Mouse (Mus musculus) embryo, embryonic 10.5 days (tissue): ENCODE measurements around the gene Smtnl2.

Experiments used
- DNase-seq: peaks from one replicate; pipeline ENCODE4 v3.0.0-alpha.2; 2015; ENCODE audit warnings: low spot score

The Smtnl2 gene

DNA sequence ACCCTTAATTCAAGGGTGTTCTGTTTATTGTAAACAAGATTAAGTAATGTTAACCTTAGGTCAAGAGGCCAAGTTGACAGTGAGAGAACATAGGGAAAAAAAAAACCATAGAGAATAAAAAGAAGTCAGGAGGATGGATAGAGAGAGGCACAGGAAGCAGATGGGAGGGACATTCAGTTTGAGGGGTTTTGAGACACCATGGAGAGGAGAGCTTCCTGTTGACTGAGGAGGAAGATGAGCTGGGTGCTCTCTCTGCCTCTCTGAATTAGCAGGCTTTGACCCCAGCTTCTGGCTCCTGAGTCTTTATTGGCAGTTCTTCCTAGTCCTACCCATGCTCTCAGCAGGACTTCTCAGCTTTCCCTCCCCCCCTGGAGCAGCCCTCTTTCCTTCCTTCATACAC lies 13.7 kb upstream of the Smtnl2 start:
- DNase-seq = no peak

- DNase-seq = no peak
Measured at GRCm38 (mm10) chr11:72423686-72424085, 12.2 kb upstream of the Smtnl2 start.

DNA sequence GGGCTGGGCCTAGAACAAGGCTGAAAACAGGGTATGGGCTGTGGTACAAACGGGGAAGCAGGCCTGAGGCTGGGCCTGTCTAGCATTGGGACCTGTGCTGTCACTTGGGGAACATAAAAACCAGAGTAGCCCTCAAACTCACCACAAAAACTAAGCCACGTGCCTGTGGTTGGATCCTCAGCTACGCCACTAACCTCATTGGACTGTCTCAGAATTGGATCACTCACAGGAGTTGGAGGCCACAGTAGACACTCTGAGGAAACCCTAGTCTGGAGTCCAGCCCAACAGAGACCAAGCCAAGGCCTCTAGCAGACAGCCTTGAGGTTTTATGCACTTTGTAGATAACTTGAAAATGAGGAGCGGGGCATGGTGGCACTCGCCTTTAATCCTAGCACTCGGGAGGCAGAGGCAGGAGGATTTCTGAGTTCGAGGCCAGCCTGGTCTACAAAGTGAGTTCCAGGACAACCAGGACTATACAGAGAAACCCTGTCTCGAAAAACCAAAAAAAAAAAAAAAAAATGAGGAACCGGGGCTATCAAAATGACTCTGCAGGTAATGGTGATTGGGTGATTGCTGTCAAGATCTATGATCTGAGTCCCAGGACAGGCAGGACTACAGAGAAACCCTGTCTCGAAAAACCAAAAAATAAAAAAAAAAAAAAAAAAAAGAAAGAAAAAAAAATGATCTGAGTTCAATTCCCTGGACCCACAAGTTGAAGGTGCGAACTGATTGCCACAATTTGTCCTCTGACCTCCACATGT lies 10.2 kb upstream of the Smtnl2 start:
- DNase-seq = no peak

DNA sequence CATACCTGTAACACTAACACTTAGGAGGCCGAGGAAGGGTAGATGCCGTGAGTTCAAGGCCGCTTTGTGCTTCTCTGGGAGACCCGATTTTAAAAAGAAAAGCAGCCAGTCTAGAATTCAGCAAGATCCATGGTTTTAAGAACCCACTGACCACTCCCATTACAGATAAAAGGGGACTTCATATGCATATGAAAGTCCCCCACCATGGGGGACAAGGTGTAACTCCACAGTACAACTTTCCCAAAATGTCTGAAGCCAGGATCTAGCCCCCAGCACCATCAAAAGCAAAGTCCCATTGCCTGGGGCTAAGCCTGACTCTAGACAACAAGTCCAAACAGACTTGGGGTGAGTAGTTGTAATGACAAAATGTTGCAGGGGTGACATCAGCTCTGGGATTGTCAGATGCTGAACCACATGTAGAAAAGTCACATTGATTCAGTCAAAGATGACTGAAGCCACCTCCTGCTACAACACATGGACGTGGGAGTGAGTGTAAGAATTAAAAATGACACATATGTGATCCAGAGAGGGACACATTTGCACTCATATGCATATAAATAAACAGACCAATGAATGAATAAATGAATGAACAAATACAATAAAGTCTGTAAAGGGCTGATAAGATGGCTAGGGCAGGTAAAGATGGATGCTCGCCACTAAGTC lies 9.1 kb upstream of the Smtnl2 start:
- DNase-seq = no peak

DNA sequence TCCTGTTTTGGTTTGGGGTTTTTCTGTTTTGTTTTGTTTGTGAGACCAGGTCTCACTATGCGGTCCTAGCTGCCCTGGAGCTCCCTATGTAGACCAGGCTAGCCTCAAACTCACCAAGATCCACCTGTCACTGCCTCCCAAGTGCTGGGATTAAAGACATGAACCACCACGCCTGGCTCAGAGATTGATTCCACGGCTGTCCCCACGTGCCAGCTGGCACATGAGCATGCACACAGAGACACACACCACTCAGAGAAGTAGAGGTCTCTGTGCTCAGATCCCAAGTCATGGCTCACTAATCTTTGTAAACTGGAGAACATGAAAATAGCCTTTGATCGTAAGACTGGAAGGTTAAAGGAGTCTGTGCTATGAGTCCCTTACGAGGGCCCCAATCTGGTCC lies 7.5 kb upstream of the Smtnl2 start:
- DNase-seq = no peak

- DNase-seq = no peak
Measured at GRCm38 (mm10) chr11:72418227-72418626, 6.7 kb upstream of the Smtnl2 start.

DNA sequence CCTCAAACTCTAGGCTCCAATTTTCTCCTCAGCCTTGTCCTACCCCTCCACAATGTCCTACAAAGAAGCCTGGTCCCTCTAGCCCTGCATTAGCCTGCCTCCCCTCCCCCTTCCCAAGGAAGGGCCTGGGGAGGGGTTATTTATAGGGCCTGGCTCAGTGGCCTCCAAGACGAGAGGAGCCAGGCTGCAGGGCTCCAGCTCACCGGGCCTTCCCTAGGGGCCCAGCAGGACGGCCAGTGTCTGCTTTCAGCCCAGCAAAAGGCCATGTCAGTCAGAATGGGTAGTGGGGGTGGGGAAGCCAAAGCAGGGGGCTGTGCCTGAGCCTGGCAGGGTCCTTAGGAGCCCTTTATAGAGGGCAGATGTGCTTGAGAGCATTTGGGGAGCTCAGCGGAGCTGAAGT lies 5.9 kb upstream of the Smtnl2 start:
- no peak for DNase-seq

DNA sequence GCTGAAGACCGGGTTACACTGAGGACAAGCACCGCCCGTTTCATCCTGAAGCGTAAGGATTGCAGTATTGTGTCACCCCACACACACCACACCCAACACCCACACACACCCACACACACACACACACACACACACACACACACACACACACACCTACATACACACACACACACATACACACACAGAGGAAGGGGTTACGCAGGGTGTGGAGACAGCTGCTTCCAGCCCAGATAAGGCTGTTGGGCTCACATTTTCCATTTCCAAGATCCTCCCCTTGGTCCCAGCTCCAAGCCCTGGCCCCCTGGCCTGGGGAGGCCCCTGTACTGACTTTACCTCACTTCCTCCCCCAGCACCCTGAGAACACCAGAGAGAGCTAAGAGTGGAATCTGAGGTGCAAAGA lies 5.2 kb upstream of the Smtnl2 start:
- no peak for DNase-seq

GRCm38 (mm10) chr11:72415155-72415554 lies 3.6 kb upstream of the Smtnl2 start:
- DNase-seq = no peak

DNA sequence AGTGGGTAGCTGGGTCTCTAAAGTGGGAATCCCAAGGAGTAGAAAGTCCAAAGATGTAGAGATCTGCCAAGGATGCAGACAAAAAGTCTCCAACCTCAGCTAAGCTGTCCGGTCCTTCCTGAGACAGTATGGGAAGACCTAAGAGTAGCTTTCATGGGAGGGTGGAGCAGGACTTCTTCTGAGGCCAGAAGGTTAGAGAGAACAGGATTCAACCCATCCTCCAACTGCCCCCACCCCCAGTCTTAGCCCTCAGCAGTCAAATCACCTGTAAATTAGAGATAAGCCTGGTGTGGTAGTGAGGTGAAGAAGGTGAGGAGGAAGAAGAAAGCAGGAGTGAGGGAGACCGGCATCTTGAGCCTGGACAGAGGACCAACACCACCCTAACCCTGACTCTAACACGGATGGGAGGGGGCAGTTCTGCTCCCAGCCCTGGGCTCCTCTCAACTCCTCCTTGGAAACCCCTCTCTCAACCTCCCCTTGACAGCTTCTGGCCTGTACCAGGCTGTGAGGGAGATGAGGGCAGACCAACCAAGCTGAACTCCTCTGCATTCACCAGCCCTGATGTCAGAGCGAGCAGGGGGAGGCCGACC lies 2.2 kb upstream of the Smtnl2 start:
- no peak for DNase-seq

DNA sequence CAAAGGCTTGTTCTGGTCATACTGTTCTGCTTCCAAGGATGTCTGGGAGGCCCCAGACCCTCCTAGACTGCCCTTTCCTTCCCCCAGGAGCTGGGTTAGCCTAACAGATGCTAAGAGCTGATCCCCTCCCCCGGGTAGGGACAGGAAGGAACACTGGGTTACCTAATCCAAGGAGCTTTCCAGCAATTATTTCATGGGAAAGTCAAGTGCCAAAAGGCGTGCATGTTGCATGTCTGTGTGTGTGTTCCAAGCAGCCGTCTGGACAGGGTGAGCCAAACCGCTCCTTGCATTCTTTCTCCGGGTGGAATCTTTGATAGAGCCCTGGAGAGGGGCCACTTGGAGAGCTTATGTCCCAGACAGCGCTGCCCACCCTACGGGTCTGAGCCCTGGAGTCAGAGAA lies 1.5 kb upstream of the Smtnl2 start:
- no peak for DNase-seq

DNA sequence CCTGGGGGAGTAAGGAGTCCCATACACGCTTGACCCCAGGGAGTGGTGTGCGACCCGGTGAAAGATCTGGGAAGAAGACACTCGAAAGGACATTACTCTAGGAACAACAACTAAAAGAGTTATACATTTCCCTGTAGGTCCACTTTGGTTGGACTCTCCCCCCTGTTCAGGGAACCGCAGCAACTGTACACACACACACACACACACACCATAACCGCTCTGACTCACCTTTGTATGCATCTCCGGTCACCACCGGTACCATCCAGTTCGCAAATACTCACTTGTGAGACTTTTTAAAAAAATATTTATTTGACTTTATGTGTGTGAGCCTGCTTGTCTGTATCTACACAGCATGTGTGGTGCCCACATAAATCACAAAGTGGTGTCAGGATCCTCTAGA lies 432 bp upstream of the Smtnl2 start:
- DNase-seq = no peak

GRCm38 (mm10) chr11:72410521-72411092 lies 906 bp downstream of the Smtnl2 start:
- peak; percentile 50 for DNase-seq

DNA sequence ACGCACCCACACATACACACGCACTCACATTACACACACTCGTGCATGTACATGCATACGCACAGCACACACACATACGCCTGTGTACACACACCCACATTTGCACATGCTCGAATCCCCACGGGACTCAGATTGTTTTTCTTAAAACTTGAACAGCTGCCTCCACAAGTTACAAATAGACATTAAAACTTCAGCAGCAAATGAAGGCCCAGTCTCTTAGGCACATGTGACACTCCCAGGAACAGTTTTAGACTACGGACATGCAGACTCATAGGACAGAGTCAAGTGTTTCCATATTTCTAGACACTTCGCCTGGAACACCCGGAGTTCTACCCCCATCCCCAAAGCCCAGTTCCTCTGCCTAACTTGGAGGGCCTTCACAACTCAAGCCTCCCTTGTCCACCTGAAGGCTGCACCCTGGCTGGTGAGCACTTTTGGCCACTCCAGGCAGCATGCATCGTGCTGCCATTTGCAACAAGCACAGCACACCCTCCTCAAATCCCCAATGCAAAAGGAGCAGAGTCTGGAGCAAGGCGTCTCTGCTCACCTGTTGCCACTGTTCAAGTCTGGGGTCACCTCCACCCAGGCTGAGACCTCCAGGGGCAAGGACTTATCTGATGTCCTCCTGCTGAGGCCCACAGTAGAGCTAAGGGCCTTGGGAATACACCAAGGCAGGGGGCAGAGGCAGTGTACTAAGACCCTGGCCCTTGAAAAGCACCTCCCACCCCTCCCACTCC lies 1.7 kb downstream of the Smtnl2 start:
- DNase-seq = no peak

GRCm38 (mm10) chr11:72408451-72409170 lies 2.9 kb downstream of the Smtnl2 start:
- DNase-seq = no peak

DNA sequence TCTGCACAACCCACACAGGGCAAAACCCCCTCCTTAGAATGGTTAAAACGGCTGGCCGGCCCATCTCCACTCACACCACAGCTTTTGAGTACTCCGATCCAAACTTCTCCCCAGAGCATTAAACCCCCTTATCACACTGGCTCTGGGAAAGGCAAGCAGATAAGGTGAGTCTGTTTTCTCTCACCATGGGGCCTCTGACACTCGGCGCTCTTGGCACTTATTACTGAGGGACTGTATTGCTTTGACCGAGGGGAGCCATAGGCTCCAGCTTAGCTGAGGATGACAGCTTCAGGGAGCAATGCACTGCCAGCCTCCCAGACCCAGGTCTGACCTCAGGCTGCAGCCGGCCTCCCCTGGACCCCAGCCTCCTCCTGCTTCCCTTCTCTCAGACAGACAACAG lies 3.9 kb downstream of the Smtnl2 start:
- peak; percentile 36 for DNase-seq

- no peak for DNase-seq
Measured at GRCm38 (mm10) chr11:72407081-72407480, 4.4 kb downstream of the Smtnl2 start.

GRCm38 (mm10) chr11:72406079-72406675 lies 5.3 kb downstream of the Smtnl2 start:
- DNase-seq = no peak

DNA sequence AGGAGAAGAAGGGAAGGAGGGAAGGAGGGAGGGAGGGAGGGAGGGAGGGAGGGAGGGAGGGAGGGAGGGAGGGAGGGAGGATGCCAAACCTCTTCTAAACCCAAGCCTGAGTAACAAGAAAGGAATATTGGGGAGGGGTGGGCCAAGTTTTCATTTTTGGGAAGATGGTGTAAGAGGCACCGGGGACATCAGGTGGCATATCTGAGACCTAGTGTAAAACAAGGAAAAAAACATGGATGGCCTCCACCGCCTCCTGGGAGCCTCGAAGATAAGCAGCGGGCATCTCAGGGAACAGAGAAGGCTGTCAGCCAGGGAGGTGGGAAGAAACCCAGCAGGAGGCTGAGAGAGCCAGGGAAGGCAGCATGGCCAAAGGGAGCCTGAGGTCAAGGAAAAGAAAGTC lies 6.0 kb downstream of the Smtnl2 start:
- DNase-seq = no peak

DNA sequence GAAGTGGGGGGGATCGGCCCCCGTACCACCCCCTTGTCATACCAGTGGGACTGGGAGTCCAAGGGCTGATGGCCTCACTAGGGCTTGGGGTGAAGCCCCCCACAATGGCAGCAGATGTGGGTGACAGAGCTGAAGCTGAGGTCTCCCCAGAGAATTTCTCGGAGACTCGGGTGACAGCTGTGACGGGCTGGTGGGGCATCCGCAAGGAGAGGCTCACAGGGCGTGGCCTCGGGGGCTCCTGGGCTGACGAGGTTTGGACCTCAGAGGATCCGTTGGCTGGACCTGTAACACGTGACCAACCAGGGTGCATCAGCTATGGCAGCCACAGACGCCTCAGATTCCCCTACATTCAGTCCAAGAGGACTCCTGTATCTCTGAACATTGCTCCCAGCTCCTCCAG lies 8.5 kb downstream of the Smtnl2 start:
- DNase-seq = no peak

GRCm38 (mm10) chr11:72402017-72402416 lies 9.5 kb downstream of the Smtnl2 start:
- DNase-seq = no peak
